Mouse (Mus musculus): Measurements from ENCODE around the gene Tbck.
A peak's percentile ranks its signal among the peaks of the same experiment; 100 is the strongest.

Tbck gene

GRCm38 (mm10) chr3:132683447-132684230 is at the start of gene Tbck:
TSS of gene Tbck (plus strand) at chr3:132684144.
- DNase-seq = peak; percentile 93

- DNase-seq = no peak
Measured at GRCm38 (mm10) chr3:132637080-132637479, 46.9 kb upstream of the Tbck start.

- no peak for DNase-seq
Measured at GRCm38 (mm10) chr3:132644071-132644470, 39.9 kb upstream of the Tbck start.

- DNase-seq = no peak
Measured at GRCm38 (mm10) chr3:132646814-132647213, 37.1 kb upstream of the Tbck start.

- no peak for DNase-seq
Measured at GRCm38 (mm10) chr3:132649368-132649767, 34.6 kb upstream of the Tbck start.

GRCm38 (mm10) chr3:132650191-132650590 is 33.8 kb upstream of the Tbck start:
- DNase-seq = no peak

- DNase-seq = no peak
Measured at GRCm38 (mm10) chr3:132651776-132652175, 32.2 kb upstream of the Tbck start.

- no peak for DNase-seq
Measured at GRCm38 (mm10) chr3:132653959-132654358, 30.0 kb upstream of the Tbck start.

GRCm38 (mm10) chr3:132655955-132656354 is 28.0 kb upstream of the Tbck start:
- DNase-seq = no peak

GRCm38 (mm10) chr3:132677494-132677893 is 6.5 kb upstream of the Tbck start:
- DNase-seq = no peak

GRCm38 (mm10) chr3:132684231-132684928 is 436 bp downstream of the Tbck start, which contains the start of gene Aimp1:
TSS of gene Aimp1 (minus strand) at chr3:132684370.
- DNase-seq = no peak

GRCm38 (mm10) chr3:132701368-132701767 is 17.4 kb downstream of the Tbck start:
- DNase-seq = no peak

- DNase-seq = no peak
Measured at GRCm38 (mm10) chr3:132704216-132704615, 20.3 kb downstream of the Tbck start.

- DNase-seq = no peak
Measured at GRCm38 (mm10) chr3:132706977-132707376, 23.0 kb downstream of the Tbck start.

GRCm38 (mm10) chr3:132713913-132714312 is 30.0 kb downstream of the Tbck start:
- no peak for DNase-seq

GRCm38 (mm10) chr3:132717316-132717715 is 33.4 kb downstream of the Tbck start:
- no peak for DNase-seq

- peak; percentile 14 for DNase-seq
Measured at GRCm38 (mm10) chr3:132724326-132724725, 40.4 kb downstream of the Tbck start.

GRCm38 (mm10) chr3:132744287-132745146 is 60.6 kb downstream of the Tbck start:
- peak; percentile 25 for DNase-seq

GRCm38 (mm10) chr3:132747036-132747435 is 63.1 kb downstream of the Tbck start:
- peak; percentile 47 for DNase-seq

GRCm38 (mm10) chr3:132747766-132748165 is 63.8 kb downstream of the Tbck start:
- no peak for DNase-seq

- no peak for DNase-seq
Measured at GRCm38 (mm10) chr3:132748750-132749149, 64.8 kb downstream of the Tbck start.

- no peak for DNase-seq
Measured at GRCm38 (mm10) chr3:132752772-132753171, 68.8 kb downstream of the Tbck start.

- DNase-seq = no peak
Measured at GRCm38 (mm10) chr3:132756274-132756673, 72.3 kb downstream of the Tbck start.
